Mouse (Mus musculus) embryonic facial prominence, embryonic 15.5 days (tissue): ENCODE results near the gene Disp3. TPM values are rescaled to one million over a fixed set of nuclear protein-coding genes. Genes with fewer than 3 reads are reported as not detected.

Experiments
- ATAC-seq: fragments of 200-750 bp; cut with Nextera tagmentation; 2 replicates; pipeline ENCODE4 v1.8.0; 2017; ENCODE audit warnings: low read depth, moderate TSS enrichment; ENCODE audit not compliant: insufficient number of reproducible peaks, low FRiP score, low TSS enrichment
- H3K27ac ChIP-seq: fragments of 300-500 bp; sonication (generic); replicated peaks from 2 replicates; pipeline ENCODE4 v1.5.1; 2015; ENCODE audit warnings: mild to moderate bottlenecking, inconsistent platforms
- H3K27me3 ChIP-seq: fragments of 300-500 bp; sonication (generic); 2 replicates; pipeline ENCODE4 v1.6.1; 2015; ENCODE audit warnings: inconsistent platforms
- H3K36me3 ChIP-seq: fragments of 300-500 bp; sonication (generic); 2 replicates; pipeline ENCODE4 v1.6.1; 2015; ENCODE audit warnings: mild to moderate bottlenecking, inconsistent platforms
- H3K4me1 ChIP-seq: fragments of 300-500 bp; sonication (generic); 2 replicates; pipeline ENCODE4 v1.6.1; 2015; ENCODE audit warnings: inconsistent platforms
- H3K4me2 ChIP-seq: fragments of 300-500 bp; sonication (generic); replicated peaks from 2 replicates; pipeline ENCODE4 v1.6.1; 2015; ENCODE audit warnings: mild to moderate bottlenecking, inconsistent platforms
- H3K4me3 ChIP-seq: fragments of 300-500 bp; sonication (generic); replicated peaks from 2 replicates; pipeline ENCODE4 v1.5.1; 2015; ENCODE audit warnings: mild to moderate bottlenecking, inconsistent platforms
- H3K9ac ChIP-seq: fragments of 300-500 bp; sonication (generic); 2 replicates; pipeline ENCODE4 v1.6.1; 2015; ENCODE audit warnings: inconsistent platforms
- H3K9me3 ChIP-seq: fragments of 300-500 bp; sonication (generic); replicated peaks from 2 replicates; pipeline ENCODE4 v1.6.1; 2016; ENCODE audit warnings: inconsistent platforms
- WGBS: fragments of 180-500 bp; shearing (Covaris S2); methylation state at CpG from one replicate; pipeline ENCODE4 v1.1.7; 2015; 5-methylcytosine and 5-hydroxymethylcytosine counted together
- polyA plus RNA-seq: library from polyadenylated mRNA; unstranded; fragments of >200 nt; fragmentation: Nextera tagmentation; extraction: Ambion mirVana; gene quantifications from 2 replicates; pipeline ENCODE4 v1.2.1, GENCODE M21; 2015

Gene Disp3
- polyA plus RNA-seq, 1 experiment from 2014 or later = 0.40 TPM

DNA sequence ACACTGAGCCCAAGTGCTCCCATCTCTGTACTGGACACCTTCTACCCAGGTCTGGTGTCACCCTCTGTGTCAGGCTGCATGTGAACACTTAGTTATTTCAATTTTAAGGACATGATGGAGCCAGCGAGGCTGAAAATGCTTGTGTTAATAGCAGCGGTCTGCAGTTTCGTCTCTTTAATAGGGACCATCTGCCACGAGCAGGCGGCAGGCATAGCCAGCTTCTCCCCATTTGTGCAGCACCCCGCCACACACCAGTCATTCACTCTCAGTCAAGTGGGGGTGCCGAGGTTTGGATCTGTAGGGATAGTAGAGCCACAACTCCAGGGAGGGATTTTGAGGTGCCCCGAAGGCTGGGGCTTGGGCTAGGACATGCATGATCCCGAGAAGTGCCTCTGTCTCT is 47.4 kb downstream of the Disp3 start:
- no peak overlapping the region for H3K4me2 ChIP-seq
- H3K4me1 ChIP-seq = no peaks in the 10 kb centered on the region
- no peak overlapping the region for H3K4me3 ChIP-seq
- H3K9me3 ChIP-seq = no peaks in the 10 kb centered on the region
- H3K27me3 ChIP-seq = no peaks in the 10 kb centered on the region
- ATAC-seq = no peak
- no peak overlapping the region for H3K27ac ChIP-seq
- 54% methylated on average over 9 of the region's 9 CpGs for WGBS
- no peak overlapping the region for H3K9ac ChIP-seq
- no peaks in the 10 kb centered on the region for H3K36me3 ChIP-seq

DNA sequence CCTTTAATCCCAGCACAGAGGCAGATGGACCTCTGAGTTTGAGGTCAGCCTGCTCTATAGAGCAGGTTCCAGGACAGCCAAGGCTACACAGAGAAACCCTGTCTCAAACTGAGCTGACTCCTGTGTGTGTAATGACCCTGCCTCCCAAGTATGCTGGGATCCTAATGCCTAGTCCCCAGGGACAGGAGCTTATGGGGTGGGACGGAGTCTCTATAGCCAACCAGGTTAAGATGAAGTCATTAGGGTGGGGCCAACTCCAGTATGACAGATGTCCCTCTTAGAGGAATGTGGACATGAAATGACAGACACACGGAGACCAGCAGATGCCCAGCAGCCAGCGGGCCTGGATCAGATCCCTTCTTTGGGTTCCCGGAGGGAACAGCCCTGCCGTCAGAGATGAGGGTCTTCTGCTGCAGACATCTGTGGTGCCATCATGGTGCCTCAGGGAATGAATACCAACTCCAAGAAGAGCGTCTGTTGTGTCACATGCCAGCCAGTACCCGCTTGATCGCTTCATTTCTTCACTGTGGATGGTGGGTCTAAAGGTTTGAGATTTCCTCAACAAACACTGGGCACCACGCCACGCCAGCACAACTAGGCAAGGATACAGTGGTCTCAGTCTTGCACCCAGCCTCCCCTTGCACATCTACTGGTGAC is 48.2 kb downstream of the Disp3 start:
- no peak overlapping the region for H3K4me3 ChIP-seq
- no peaks in the 10 kb centered on the region for H3K4me1 ChIP-seq
- H3K9ac ChIP-seq = no peak overlapping the region
- H3K36me3 ChIP-seq = no peaks in the 10 kb centered on the region
- no peak for ATAC-seq
- no peak overlapping the region for H3K27ac ChIP-seq
- H3K9me3 ChIP-seq = no peaks in the 10 kb centered on the region
- no peaks in the 10 kb centered on the region for H3K27me3 ChIP-seq
- H3K4me2 ChIP-seq = no peak overlapping the region
- 80% methylated on average over 10 of the region's 10 CpGs for WGBS

DNA sequence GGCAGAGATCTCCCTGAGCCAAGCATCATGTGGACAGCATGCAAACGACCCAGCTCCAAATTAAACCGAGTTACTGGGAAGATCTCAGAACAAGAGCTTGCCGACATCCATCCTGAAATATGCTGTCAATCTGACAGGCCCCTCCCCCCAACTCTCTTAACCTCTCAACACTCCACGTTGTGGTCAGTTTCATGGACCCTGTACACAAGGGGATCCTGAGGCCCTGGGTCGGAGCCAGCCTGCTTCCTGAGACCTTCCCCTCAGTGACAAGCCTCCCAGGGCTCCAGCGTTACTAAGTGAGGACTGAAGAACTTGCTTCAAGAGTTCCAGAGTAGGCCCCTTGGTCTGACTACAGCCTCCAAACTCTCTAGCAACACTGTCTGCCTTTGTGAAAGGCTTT is 48.8 kb downstream of the Disp3 start:
- Histone ChIP-seq H3K27ac (no peak overlapping the region), H3K27me3 (no peaks in the 10 kb centered on the region), H3K4me3 (no peak overlapping the region), H3K36me3 (no peaks in the 10 kb centered on the region), H3K4me2 (no peak overlapping the region), H3K9me3 (no peaks in the 10 kb centered on the region), H3K4me1 (no peaks in the 10 kb centered on the region), H3K9ac (no peak overlapping the region)
- WGBS = 50% methylated on average over 6 of the region's 6 CpGs
- ATAC-seq = no peak

DNA sequence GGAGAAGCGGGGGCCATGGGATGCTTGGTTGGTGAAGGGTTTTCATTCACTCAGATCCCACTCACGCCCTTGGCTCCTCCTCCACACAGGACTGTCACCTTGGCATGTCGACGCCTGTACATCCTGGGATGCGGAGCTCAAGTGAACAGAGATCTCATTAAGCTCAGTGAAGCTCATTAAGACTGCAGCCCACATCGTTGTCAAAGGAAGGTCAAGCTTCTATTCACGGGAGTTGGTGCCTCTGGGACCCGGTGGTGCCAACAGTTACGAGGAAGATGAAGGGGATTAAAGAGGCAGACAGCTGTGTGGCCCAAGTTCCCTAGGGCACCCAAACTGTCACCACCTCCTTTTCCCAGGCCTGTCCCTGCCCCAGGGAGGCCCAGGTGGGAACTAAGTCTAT is 49.5 kb downstream of the Disp3 start:
- Histone ChIP-seq H3K4me2 (no peak overlapping the region), H3K9ac (no peak overlapping the region), H3K36me3 (no peaks in the 10 kb centered on the region), H3K4me3 (no peak overlapping the region), H3K27ac (no peak overlapping the region), H3K27me3 (no peaks in the 10 kb centered on the region), H3K4me1 (no peaks in the 10 kb centered on the region), H3K9me3 (no peaks in the 10 kb centered on the region)
- 54% methylated on average over 9 of the region's 9 CpGs for WGBS
- ATAC-seq = no peak

GRCm38 (mm10) chr4:148236664-148237063 is 51.1 kb downstream of the Disp3 start:
- Histone ChIP-seq H3K36me3 (no peaks in the 10 kb centered on the region), H3K4me1 (no peaks in the 10 kb centered on the region), H3K9ac (no peak overlapping the region), H3K27me3 (no peaks in the 10 kb centered on the region), H3K27ac (no peak overlapping the region), H3K4me3 (no peak overlapping the region), H3K9me3 (no peaks in the 10 kb centered on the region), H3K4me2 (no peak overlapping the region)
- no peak for ATAC-seq
- 86% methylated on average over 8 of the region's 8 CpGs for WGBS

DNA sequence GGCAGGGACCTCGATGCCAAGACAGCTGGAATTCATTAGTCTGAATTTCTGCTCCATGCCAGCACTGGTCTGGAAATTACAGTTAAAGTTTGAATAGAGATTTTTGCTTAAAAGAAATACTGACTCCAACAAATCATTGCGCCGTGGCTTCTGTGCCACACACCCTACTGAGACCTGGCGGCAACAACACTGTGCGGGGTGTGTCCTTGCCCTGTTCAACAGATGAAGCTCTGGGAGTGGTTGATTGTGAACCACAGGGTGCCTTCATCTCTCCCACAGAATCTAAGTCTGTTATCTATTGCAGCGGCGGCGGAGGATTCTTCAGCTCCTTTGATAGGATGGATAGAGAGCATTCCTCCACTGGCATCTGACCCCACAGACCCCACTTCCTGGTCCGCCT is 54.7 kb downstream of the Disp3 start:
- Histone ChIP-seq H3K4me1 (no peaks in the 10 kb centered on the region), H3K4me2 (no peak overlapping the region), H3K9me3 (no peaks in the 10 kb centered on the region), H3K9ac (no peak overlapping the region), H3K27ac (no peak overlapping the region), H3K27me3 (peaks cover 6% of the 10 kb centered on the region; the same call in 1 of the 2 replicates), H3K36me3 (no peaks in the 10 kb centered on the region), H3K4me3 (no peak overlapping the region)
- WGBS = 75% methylated on average over 9 of the region's 9 CpGs
- no peak for ATAC-seq

DNA sequence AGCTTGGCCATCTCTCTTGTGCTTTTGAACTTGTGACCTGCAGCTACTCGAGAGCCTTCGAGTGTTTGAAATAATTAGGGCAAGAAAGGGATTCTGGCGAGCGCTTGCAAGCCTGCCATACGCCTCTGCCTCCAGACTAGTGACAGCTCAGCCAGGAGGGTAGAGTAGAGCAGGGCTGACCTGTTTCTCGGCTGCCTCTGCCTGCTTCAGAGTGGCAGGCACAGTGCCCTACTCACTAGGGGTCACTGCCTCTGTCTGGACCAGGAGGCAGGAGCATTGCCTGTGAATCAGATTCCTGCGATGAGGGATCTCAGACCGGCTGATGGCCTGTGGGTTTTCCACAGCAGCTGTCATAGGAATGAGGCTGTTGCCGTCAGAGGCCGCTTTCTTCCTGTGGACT is 55.1 kb downstream of the Disp3 start:
- Histone ChIP-seq H3K4me3 (no peak overlapping the region), H3K4me1 (no peaks in the 10 kb centered on the region), H3K4me2 (no peak overlapping the region), H3K27me3 (peaks cover 7% of the 10 kb centered on the region; the same call in 1 of the 2 replicates), H3K9ac (no peak overlapping the region), H3K27ac (no peak overlapping the region), H3K9me3 (no peaks in the 10 kb centered on the region), H3K36me3 (no peaks in the 10 kb centered on the region)
- WGBS = 49% methylated on average over 10 of the region's 10 CpGs
- no peak for ATAC-seq

- H3K4me1 ChIP-seq = no peaks in the 10 kb centered on the region
- H3K27me3 ChIP-seq = peaks cover 7% of the 10 kb centered on the region; the same call in 1 of the 2 replicates
- H3K4me3 ChIP-seq = no peak overlapping the region
- 51% methylated on average over 4 of the region's 4 CpGs for WGBS
- H3K9ac ChIP-seq = no peak overlapping the region
- H3K9me3 ChIP-seq = no peaks in the 10 kb centered on the region
- ATAC-seq = no peak
- no peaks in the 10 kb centered on the region for H3K36me3 ChIP-seq
- no peak overlapping the region for H3K27ac ChIP-seq
- no peak overlapping the region for H3K4me2 ChIP-seq
Observed at GRCm38 (mm10) chr4:148232124-148232523, 55.6 kb downstream of the Disp3 start.

GRCm38 (mm10) chr4:148229646-148230045 is 58.1 kb downstream of the Disp3 start:
- Histone ChIP-seq H3K9me3 (no peaks in the 10 kb centered on the region), H3K9ac (no peak overlapping the region), H3K4me3 (no peak overlapping the region), H3K36me3 (no peaks in the 10 kb centered on the region), H3K4me1 (no peaks in the 10 kb centered on the region), H3K27me3 (peaks cover 7% of the 10 kb centered on the region; the same call in 1 of the 2 replicates), H3K27ac (no peak overlapping the region), H3K4me2 (no peak overlapping the region)
- 9% methylated on average over 16 of the region's 16 CpGs for whole genome bisulfite sequencing
- no peak for ATAC-seq

- ATAC-seq = no peak
- Histone ChIP-seq H3K4me2 (no peak overlapping the region), H3K9ac (no peak overlapping the region), H3K9me3 (no peaks in the 10 kb centered on the region), H3K27me3 (peaks cover 45% of the 10 kb centered on the region), H3K36me3 (no peaks in the 10 kb centered on the region), H3K4me1 (no peaks in the 10 kb centered on the region), H3K27ac (no peak overlapping the region), H3K4me3 (no peak overlapping the region)
- 45% methylated on average over 10 of the region's 10 CpGs for WGBS
Observed at GRCm38 (mm10) chr4:148222983-148223382, 64.8 kb downstream of the Disp3 start.

- H3K27ac ChIP-seq = no peak overlapping the region
- no peaks in the 10 kb centered on the region for H3K4me1 ChIP-seq
- H3K4me3 ChIP-seq = no peak overlapping the region
- no peak for ATAC-seq
- no peak overlapping the region for H3K9ac ChIP-seq
- no peaks in the 10 kb centered on the region for H3K9me3 ChIP-seq
- H3K27me3 ChIP-seq = peaks cover 44% of the 10 kb centered on the region
- H3K36me3 ChIP-seq = no peaks in the 10 kb centered on the region
- 14% methylated on average over 10 of the region's 10 CpGs for WGBS
- H3K4me2 ChIP-seq = no peak overlapping the region
Observed at GRCm38 (mm10) chr4:148220656-148221055, 67.1 kb downstream of the Disp3 start.

GRCm38 (mm10) chr4:148218238-148218637 is 69.5 kb downstream of the Disp3 start:
- 25% methylated on average over 10 of the region's 10 CpGs for WGBS
- no peak overlapping the region for H3K4me3 ChIP-seq
- no peaks in the 10 kb centered on the region for H3K9me3 ChIP-seq
- no peak overlapping the region for H3K4me2 ChIP-seq
- peaks cover 50% of the 10 kb centered on the region for H3K27me3 ChIP-seq
- no peak overlapping the region for H3K9ac ChIP-seq
- ATAC-seq = no peak
- no peak overlapping the region for H3K27ac ChIP-seq
- H3K36me3 ChIP-seq = no peaks in the 10 kb centered on the region
- no peaks in the 10 kb centered on the region for H3K4me1 ChIP-seq
